Mouse (Mus musculus): ENCODE data around the gene Col23a1. TPM values are rescaled to one million over a fixed set of nuclear protein-coding genes. Genes with fewer than 3 reads are reported as not detected.
"Not testable (repeated sequence)": the region's sequence is repeated elsewhere in the genome, so short reads cannot be mapped to it uniquely, and the experiment has no call there.

Col23a1 gene
- total RNA-seq, 2 experiments from 2014 or later, result 2.8 to 2.9 TPM

DNA sequence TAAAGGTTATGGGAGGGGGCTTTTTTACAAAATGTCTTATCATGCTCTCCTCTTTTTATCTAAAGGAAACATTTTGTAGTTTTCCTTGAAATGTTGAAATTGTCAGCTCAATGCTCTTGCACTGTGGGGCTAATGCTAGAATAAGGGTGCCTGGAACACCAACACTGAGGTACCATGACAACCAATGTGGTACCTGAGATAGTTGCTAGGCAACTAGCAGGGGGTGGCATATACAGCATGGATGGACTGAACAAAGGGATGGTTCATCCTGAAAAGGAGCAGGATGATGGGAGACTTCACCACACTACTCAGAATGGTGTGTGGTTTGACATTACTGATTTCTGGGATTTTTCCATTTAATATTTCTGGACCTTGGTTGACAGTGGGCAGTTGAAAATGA, 30.9 kb downstream of the Col23a1 start:
- intact Hi-C loops (cut with DNase I), result no loop called here
- no peak for DNase-seq

DNA sequence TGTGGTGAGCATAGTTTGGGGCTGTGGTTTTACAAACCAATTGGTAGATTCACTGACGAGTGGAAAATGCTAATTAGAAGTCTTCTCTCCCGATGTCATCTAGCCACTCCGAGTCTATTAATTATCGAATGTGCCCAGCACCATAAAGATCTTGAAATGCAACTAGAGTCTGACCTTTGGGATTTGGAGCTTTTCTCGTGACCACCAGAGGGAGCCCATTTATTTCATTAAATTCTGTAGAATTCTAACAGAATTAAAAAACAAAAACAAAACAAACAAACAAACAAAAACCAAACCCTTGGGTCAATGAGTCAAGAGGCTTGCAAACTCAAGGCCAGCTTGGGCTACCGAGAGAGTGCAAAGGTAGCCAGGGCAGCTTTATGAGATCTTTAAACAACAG, 37.2 kb downstream of the Col23a1 start:
- peak; percentile 15 to 31 for DNase-seq
- intact Hi-C loops (cut with DNase I), result loop anchor here (1.0 to 2.0 kb wide), 2 partner anchors 119 to 208 kb away; no protein-coding TSS in a partner anchor

DNA sequence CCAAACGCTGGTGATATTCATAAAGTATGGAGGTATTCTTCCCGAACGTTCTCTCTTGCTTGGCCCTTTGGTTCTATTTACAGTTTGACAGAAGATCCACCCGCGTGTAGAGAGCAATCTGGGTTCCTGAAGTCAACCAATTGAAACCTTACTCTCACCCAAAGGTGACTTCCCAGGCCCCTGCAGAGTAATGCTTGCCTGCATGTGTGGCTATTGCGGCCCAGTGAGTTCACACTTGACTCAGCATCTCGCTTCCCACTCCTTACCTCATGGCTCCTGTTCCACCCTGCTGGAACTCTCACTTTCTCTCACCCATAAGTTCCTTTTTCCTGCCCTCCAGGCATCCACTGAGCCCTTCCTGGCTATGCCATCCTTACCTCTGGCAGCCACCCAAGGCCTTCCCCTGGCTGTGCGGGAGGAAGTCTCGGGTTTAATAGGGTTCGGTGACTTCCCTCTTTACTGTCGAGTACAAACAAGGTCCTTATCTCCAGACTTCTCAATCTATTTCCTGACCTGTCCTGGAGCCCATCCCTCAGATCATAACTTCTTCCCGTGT, 38.7 kb downstream of the Col23a1 start:
- DNase-seq, result no peak
- intact Hi-C loops (cut with DNase I), result no loop called here

DNA sequence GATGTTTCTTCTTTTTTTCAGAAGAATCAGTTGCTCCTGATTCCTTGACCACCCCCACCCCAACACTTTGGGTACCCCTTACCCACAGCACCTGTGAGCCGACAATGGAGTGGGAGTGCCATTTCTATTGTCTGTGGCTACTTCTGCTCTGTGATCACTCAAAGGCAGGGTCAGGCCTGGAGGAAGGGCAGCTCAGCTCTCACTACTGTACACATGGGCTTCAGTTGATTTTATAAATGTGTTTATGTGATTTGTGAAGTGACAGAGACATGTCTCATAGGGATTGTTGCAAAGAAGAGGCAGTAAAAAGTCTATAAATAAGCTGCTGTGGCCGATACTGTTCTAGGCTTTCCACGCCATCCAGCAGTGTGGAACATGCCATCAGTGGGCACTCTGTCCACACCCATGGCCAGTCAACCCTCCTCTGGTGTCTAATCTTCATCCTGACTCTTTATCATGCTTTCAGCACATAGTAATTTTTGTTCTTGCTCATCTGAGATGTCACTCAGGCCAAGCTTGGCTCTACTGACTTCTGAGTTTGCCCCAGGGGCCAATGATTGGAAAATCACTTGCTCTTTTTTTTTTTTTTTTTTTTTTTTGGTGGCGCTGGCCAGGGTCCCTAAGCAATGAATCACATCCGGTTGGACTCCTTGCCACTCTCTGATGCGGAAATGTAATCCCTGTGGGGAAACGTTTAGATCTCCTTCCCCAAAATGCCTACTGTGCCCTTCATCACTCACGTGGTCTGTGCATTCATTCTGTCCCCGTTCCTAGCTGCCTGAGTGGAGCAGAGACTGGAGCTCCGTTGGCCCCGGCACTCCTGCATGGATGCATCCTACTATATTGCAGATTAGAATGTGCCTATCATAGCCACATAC, 40.4 kb downstream of the Col23a1 start:
- DNase-seq, result no peak
- intact Hi-C loops (cut with DNase I), result no loop called here

DNA sequence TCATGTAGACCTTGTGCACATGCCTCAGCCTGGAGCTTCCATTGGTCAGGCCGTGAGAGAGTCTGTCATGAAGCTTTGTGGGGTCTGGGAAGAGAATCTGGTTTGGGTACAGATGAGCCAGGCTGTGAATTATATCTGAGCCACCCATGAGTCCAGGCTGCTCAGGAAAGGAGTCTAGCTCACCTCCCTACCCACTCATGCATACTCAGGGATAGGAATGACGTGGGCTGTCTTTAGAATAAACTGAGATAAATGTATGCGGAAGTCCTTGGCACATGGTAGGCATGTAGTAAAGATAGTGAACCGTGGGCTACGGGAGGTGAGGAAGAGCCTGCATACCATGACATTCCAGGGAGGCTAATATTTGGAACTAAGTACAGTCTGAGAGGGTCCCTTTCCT, 44.3 kb downstream of the Col23a1 start:
- DNase-seq, result no peak
- intact Hi-C loops (cut with DNase I), result no loop called here

DNA sequence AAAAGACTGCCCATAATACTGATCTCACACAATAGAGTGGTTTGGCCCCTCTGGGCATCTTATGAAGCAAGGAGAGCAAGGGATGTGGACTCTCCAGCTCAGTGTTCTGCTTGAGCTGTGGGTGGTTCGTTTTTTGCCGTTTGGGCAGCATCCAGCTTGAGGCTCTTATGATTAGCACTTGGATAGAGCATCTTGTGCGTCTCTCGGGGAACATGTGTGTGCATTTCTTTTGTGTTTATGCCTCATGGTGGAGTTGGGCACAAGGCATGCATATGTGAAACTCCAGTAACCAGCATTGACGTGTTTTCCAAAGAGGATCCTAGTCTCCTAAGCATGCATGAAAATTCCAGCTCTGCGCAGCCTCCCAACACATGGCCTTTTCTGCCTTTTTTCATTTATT, 47.9 kb downstream of the Col23a1 start:
- intact Hi-C loops (cut with DNase I), result no loop called here

DNA sequence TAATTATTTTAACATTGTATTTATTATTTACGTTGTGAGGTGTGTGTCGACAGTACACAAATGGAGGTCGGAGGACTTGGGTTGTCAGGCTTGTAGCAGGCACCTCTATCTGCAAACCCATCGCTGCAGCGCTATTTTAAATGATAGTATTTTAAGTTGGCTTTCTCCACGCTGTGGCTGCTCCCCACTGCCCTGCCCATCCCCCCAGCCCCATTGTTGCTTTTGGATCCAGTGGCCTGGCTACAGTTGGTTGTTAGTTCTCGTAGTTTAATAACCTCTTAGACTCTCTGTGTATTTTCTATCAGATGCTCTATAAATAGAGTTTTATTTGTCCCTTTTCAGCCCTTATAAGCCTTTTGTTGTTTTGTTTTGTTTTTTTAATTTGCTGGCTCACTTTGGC, 48.7 kb downstream of the Col23a1 start:
- intact Hi-C loops (cut with DNase I), result no loop called here
- DNase-seq, result no peak

More for the DNA sequence above, 47.9 kb downstream of the Col23a1 start:
- DNase-seq, result no peak

DNA sequence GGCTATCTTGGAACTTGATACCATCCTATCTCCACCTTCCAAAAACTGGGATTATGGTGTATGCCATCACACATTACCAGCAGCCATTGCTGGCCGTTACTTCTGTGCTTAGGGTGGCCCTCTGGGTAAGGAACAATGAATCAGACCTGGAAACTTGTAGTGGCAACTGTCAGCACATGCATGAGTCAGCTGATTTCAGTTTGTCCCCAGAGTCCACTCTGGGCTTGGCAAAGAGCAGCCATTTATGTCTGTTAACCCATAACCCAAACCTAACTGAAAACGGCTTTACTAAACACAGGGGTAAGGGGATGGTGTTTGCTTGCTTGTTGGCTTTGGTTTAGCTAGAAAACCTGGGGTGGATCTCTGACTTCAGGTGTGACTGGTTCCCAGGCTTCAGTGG, 51.4 kb downstream of the Col23a1 start:
- DNase-seq, result no peak

DNA sequence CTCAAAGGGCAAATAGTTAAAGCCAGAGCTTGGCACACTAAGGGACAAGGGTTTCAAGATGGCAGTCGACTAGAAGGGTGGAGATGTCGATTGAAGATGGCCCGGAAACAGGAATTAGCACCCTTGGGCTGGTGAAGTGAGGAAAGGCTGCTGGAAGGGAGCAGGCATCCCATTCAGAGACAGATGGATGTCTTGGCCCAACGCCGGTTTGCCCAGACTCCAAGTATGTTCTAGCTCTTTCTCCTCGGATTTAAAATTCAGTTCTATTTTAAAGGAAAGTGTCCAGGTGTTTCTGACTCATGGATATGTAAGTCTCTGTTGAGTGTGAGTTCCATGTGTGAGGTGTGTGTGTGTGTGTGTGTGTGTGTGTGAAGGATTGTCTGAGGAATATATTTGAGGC, 53.1 kb downstream of the Col23a1 start:
- intact Hi-C loops (cut with DNase I), result no loop called here
- DNase-seq, result peak; percentile 31 to 32

More for the DNA sequence above, 51.4 kb downstream of the Col23a1 start:
- intact Hi-C loops (cut with DNase I), result no loop called here

DNA sequence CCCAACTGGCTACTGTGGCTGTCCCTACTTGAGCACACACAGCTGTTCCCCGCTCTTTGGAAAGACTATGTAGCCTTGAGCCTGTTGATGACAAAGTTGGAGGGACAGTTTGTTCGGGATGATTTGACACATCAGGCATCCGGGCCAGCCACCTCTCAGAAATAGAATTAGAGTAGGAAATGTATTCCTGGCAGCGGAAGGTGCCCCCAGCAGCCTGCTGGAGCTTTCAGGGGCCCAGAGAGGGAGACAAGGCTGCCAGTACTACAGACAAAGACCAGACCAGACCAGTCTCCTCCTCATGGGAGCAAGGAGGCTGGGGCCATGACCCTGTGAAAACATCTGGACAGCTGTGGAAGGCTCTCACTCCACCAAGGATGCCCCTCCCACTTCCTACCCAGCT, 53.6 kb downstream of the Col23a1 start:
- DNase-seq, result peak; percentile 35 to 47
- intact Hi-C loops (cut with DNase I), result no loop called here

DNA sequence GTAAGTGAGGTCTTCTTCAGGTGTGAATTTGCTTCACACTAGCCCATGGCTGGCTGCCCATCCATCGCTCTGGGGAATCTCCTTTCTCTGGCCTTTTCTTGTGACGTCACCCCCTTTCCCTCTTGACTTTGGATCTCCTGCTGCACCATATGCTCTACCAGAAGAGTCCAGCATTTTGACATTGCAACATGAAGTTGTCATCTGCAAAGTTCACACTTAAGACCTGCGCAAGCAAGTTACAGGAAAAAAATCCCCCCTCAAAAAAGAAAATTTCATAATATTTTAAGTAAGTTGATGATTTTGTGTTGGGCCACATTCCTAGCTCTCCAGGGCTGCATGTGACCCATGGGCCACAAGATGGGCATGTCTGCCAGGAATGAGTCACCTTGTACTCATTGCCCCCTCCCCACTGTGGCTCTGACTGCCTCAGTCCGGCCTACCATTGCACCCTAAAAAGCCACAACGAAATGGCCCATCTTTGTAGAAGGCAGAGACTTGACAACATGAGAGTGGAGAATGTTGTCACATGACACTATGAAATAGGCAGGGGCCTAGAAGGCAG, 54.1 kb downstream of the Col23a1 start:
- intact Hi-C loops (cut with DNase I), result no loop called here
- DNase-seq, result no peak

DNA sequence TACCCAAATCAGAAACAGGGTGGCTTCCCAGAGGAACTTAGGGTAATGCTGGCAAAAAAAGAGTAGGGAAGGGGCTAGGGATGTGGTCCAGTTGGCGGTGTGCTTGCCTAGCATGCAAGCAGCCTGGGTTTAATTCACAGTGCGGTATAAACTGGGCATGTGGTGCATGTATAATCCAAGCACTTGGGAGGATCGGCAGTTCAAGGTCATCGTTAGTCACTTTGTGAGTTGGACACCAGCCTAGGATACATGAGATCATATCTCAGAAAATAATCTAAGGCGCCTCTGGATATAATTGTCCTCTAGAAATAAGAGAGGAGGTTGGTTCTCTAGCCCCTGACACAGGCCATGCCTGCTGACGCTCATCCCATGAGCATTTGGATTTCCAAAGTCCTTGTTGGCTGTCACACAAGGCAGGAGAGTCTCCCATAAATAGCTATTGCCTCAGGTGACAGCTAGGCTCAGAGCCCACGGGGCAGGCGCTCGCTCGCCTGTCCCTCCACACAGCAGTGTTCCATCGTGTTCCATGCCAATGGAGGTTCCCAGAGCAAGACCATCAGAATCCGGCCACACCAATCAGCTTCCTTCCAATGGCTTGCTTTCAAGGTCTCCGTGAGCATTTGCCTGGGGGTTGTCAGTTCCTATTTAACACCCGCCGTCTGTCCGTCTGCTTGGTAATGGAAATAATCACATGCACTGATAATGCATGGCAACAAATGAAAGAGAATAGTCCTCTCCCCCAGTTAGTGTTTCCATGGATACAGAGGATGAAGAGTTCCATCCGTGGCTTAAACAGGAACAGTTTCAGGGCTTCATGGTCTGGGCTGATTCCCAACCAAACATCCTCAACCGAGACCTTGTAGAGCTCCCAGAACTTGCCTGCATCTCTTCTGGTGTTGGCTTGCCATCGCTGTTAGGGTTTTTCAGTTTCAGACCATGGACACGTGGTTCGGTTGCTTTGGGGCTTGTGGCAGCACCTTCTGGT, 56.1 kb downstream of the Col23a1 start:
- intact Hi-C loops (cut with DNase I), result no loop called here
- DNase-seq, result peak; percentile 50 to 70

DNA sequence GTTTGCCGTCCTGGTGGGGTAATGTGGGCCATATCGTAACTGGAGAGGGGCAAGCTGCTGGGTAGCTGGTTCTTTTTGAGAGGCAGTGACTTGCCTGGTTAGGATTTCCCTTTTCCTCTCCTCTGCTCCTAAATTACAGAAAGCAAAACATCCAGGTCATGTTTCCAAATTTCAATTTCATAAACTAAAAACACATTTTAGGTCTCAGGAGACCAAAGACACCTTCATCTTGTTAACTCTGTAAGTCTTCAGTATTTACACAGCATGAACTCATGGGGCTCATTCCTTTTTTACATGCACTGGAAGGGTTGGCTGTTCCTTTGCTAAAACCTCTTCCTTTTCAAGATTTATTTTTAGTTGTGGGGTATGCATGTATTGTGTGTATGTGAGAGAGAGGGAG, 58.0 kb downstream of the Col23a1 start:
- intact Hi-C loops (cut with DNase I), result no loop called here
- no peak for DNase-seq

DNA sequence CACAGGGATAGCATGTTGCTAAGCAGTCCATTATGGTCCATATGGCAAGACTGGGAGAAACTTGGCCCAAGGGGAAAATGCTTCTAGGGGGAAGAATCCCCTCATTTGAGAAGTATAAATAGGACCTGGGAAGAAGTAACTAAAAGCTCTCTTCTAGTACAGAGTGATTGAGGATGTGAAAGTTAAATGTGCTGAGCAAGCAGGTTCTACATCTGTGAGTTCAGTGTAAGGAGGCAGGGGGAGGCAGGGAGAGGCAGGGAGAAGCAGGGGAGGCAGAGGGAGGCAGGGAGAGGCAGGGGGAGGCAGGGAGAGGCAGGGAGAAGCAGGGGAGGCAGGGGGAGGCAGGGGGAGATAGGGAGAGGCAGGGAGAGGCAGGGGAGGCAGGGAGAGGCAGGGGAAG, 59.9 kb downstream of the Col23a1 start:
- DNase-seq, result no peak
- intact Hi-C loops (cut with DNase I), result no loop called here

DNA sequence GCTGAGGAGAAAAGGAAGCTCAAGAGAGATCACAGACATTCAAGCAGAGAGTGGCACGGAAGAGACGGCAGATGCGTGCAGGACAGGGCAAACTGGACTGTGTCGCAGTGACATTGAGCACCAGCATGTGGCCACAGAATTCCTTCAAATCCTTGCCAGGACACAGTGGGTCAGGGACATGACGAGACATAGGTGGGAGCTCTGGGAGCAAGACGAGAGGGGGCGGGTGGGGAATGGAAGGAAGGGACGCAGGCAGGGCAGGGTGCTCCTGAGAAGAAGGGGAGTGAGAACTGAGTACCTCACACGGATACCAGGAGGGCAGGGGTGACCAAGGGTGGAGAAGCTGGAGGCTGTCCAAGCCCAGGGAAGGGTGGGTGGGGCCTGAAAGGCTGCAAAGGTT, 61.4 kb downstream of the Col23a1 start:
- no peak for DNase-seq
- intact Hi-C loops (cut with DNase I), result no loop called here

DNA sequence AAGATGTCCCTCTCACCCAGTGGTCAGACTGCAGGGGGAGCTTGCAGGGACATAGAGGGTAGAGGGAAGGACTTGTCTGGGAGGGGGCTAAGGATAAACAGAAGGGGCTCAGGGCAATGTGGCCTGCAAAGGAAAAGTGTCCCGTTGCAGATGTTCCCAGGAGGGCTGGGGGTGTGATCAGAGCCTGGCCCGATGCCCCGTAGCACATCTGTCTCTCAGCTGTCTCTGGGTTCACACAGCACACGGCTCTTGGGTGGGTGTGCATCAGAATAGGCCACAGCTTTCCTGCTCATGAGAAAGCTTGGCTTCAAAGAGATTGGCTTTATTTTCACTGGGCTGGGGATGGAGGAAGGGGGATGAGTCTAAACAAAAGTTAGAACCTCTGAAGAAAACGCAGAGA, 62.1 kb downstream of the Col23a1 start:
- intact Hi-C loops (cut with DNase I), result no loop called here
- DNase-seq, result peak; percentile 40 to 62

DNA sequence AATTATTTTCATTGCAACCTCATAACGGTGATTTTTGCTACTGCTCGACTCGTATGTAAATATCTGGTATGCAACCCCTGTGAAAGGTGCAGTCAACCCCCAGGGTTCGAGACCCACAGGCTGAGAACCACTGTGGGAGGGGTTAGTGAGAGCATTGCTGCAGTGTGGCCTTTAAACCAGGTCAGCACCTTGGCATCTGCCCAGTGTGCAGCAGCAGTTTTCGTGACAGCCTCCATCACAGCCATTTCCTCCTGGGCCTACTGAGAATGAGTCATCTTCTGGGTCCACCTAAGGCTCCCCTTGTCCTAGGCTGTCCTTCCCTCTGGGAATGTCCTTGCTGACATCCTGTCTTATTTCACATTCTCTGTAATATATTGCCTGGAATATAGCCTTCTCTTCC, 64.0 kb downstream of the Col23a1 start:
- intact Hi-C loops (cut with DNase I), result no loop called here

DNA sequence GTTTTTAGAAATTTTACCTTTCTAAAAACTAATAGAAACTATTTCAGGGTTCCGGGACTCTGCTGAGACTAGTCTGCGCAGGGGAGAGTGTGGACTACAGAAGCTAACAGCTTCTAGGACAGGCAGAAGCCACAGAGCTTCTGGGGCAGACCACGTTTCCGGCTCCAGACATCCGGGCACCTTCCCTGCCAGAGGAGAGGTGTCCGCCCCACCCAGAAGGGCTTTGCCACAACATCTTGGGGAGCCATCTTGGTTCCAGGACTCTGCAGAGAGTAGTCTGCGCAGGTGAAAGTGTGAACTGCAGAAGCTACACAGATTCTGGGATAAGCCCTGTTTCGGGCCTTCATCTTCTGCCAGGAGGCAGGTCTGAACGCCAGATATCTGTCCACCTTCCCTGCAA, 69.3 kb downstream of the Col23a1 start:
- DNase-seq; intact Hi-C loops (cut with DNase I): not testable (repeated sequence)

More for the DNA sequence above, 64.0 kb downstream of the Col23a1 start:
- no peak for DNase-seq

DNA sequence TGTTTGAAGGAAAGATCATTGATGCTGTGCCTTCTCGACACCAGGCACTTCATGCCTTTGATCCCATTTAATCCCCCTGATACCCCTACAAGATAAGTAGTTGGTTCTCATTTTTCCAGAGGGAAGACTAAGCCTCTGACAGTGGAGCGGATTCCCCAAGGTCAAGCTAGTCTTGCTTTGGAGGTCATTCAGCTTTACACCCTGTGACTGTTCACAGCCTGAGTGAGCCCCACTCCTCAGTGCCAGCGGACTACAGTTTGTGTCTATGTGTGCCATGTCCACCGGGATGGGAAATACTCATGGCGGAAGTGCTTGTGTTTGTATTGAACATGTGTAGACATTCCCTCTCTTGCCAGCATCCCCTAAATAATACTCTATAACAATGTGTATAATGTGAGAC, 74.6 kb downstream of the Col23a1 start:
- no peak for DNase-seq
- intact Hi-C loops (cut with DNase I), result no loop called here

DNA sequence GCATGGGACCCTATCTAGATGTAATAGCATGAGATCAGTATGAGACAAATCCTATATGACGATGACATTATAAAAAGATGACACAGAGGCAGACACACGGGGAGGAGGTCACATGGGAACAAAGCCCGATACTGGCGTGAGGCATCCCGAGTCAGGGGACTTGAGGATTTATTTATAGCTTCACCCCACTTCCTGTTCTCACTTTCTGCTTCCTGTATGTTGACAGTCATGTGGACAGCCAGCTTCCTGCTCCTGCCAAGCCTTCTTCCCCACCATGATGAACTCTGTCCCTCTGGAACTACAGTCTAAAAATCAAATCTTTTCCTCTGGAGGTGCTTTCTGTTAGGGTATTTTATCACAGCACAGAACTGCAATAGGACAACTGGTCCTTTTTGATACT, 77.6 kb downstream of the Col23a1 start:
- no peak for DNase-seq
- intact Hi-C loops (cut with DNase I), result no loop called here

DNA sequence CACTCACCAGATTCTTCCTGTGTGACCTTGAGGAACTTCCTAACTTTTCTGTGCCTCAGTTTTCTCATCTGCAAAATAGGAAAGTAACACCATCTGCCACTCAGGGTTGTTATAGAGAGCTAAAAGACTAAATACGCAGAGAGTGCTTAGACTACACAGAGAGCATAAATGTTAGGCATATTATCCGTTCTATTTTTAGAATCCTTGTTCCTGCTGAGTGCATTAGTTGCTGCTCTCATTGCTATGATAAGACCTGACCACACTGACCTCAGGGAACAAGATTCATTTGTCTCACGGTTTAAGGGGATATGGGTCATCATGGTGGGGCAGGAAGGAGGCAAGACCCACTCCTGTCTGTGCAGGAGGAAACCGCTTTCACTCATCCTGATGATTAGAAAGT, 80.6 kb downstream of the Col23a1 start:
- DNase-seq, result no peak
- intact Hi-C loops (cut with DNase I), result no loop called here
